Mouse (Mus musculus) heart, postnatal 0 days (tissue): ENCODE results near the gene Tbl1xr1. TPM values are rescaled to one million over a fixed set of nuclear protein-coding genes. Genes with fewer than 3 reads are reported as not detected.
A peak's percentile ranks its signal among the peaks of the same experiment; 100 is the strongest.

ENCODE experiments used
- ATAC-seq: fragments of 200-750 bp; cut with Nextera tagmentation; 2 replicates; pipeline ENCODE4 v1.8.0; 2017; ENCODE audit warnings: low read depth, moderate number of reproducible peaks, moderate library complexity; ENCODE audit not compliant: insufficient read depth
- DNase-seq: peaks from one replicate; pipeline ENCODE4 v3.0.0-alpha.2; 2016; ENCODE audit warnings: low spot score
- H3K27ac ChIP-seq: fragments of 300-500 bp; sonication (generic); 2 replicates; pipeline ENCODE4 v1.5.1; 2014; ENCODE audit warnings: low read depth, mild to moderate bottlenecking
- H3K27me3 ChIP-seq: fragments of 300-500 bp; sonication (generic); 2 replicates; pipeline ENCODE4 v1.6.1; 2014; ENCODE audit warnings: low read length, mixed read lengths; ENCODE audit not compliant: control insufficient read depth, insufficient read depth
- H3K36me3 ChIP-seq: fragments of 300-500 bp; sonication (generic); replicated peaks from 2 replicates; pipeline ENCODE4 v1.6.1; 2014; ENCODE audit warnings: low read length, mixed read lengths; ENCODE audit not compliant: control insufficient read depth, insufficient read depth
- H3K4me1 ChIP-seq: fragments of 300-500 bp; sonication (generic); 2 replicates; pipeline ENCODE4 v1.6.1; 2014; ENCODE audit warnings: antibody characterized with exemption; ENCODE audit not compliant: control insufficient read depth, insufficient read depth
- H3K4me2 ChIP-seq: fragments of 300-500 bp; sonication (generic); 2 replicates; pipeline ENCODE4 v1.6.1; 2014; ENCODE audit warnings: low read depth, mild to moderate bottlenecking, low read length, moderate library complexity
- H3K4me3 ChIP-seq: fragments of 300-500 bp; sonication (generic); 2 replicates; pipeline ENCODE4 v1.5.1; 2014; ENCODE audit warnings: low read depth, low read length
- H3K9ac ChIP-seq: fragments of 300-500 bp; sonication (generic); replicated peaks from 2 replicates; pipeline ENCODE4 v1.6.1; 2014; ENCODE audit warnings: low read depth, low read length, mixed read lengths
- H3K9me3 ChIP-seq: fragments of 300-500 bp; sonication (generic); replicated peaks from 2 replicates; pipeline ENCODE4 v1.6.1; 2016; ENCODE audit warnings: low read length; ENCODE audit not compliant: control insufficient read depth
- CTCF ChIP-seq: IDR thresholded peaks from 2 replicates; pipeline ENCODE4 v1.5.1; 2016; ENCODE audit warnings: antibody characterized with exemption, control low read depth, low read depth
- EP300 ChIP-seq: IDR thresholded peaks from 2 replicates; pipeline ENCODE4 v1.6.1; 2016; ENCODE audit warnings: antibody characterized with exemption, low read depth
- WGBS: fragments of 180-500 bp; shearing (Covaris S2); extraction: QIAGEN DNeasy Blood & Tissue Kit; methylation state at CpG from one replicate; pipeline ENCODE4 v1.1.7; 2014; 5-methylcytosine and 5-hydroxymethylcytosine counted together
- polyA plus RNA-seq: library from polyadenylated mRNA; unstranded; fragments of >200 nt; fragmentation: Nextera tagmentation; extraction: Ambion mirVana; gene quantifications from 2 replicates; pipeline ENCODE4 v1.2.1, GENCODE M21; 2015
- total RNA-seq: library from RNA; depleted of rRNA; stranded (reverse); fragments of >200 nt; gene quantifications from 2 replicates; pipeline ENCODE4 v1.2.3, GENCODE M21; 2014; ENCODE audit warnings: low replicate concordance

The Tbl1xr1 gene
- total and polyA plus RNA-seq, 2 experiments from 2014 or later, result 7.7 to 17.2 TPM

DNA sequence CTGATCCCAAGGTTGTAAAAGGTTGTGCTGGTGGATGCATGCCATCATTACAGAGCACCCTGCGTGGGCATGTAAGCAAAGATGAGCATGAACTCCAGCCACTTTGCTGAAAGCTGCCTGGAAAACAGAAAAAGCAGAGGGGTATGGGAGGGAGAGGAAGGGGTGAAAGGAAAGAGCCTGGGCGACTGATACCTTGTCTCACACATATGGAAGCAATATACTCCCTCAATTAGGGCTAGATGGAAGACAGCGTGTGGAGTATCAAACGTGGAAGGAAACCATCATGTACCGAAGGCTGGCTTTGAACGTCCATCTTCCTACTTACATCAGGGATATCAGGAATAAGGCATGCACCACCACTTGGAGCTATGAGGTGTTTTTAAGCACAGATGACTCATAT lies 29.0 kb downstream of the Tbl1xr1 start:
- 65% methylated on average over 6 of the region's 6 CpGs for WGBS
- H3K4me2 ChIP-seq, result no peak overlapping the region
- no peak overlapping the region for H3K9ac ChIP-seq
- no peaks in the 10 kb centered on the region for H3K9me3 ChIP-seq
- TF ChIP-seq EP300 (no peak), CTCF (no peak)
- H3K27ac ChIP-seq, result no peak overlapping the region
- no peaks in the 10 kb centered on the region for H3K36me3 ChIP-seq
- ATAC-seq, result no peak
- DNase-seq, result no peak
- no peaks in the 10 kb centered on the region for H3K27me3 ChIP-seq
- H3K4me3 ChIP-seq, result no peak overlapping the region
- H3K4me1 ChIP-seq, result peaks cover 15% of the 10 kb centered on the region; the same call in 1 of the 2 replicates

DNA sequence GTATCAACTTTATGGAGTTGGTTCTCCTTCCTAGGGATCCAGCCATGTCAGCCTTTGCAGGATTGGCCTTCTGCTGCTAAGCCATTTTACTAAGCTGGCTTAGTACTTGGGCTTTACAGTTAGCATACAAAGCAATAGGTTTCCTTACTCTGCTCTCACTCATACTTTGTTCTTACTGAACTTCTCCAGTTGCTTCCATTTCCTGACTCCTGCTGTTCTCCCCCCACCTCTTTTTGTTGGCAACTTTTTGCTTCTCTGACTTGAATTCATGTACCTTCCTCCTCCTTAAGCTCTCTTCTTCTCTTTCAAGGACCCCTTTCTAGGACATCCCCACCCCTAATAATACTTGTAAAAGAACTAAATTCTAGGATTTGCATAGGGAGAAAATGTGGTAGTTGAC lies 31.6 kb downstream of the Tbl1xr1 start:
- no peak for DNase-seq

DNA sequence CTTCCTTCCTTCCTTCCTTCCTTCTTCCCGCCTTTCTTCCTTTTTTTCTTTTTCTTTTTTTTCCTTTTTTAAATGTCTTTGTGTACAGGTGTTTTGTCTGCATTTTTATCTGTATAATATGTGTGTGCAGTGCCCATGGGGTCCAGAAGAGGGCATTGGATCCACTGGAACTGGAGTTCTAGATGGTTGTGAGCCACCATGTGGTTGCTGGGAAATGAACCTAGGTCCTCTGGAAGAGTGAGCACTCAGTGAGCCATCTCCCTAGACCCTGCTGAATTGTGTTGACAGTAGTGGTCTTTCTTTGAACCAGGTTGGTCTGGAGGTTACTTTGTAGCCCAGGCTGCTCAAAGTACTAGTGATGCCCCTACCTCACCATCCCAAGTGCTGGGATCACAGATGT lies 33.2 kb downstream of the Tbl1xr1 start:
- no peak for DNase-seq
- Histone ChIP-seq H3K27me3 (no peaks in the 10 kb centered on the region), H3K9ac (no peak overlapping the region), H3K9me3 (peaks cover 3% of the 10 kb centered on the region; the same call in 1 of the 2 replicates), H3K4me2 (no peak overlapping the region), H3K4me1 (peaks cover 5% of the 10 kb centered on the region; the same call in 1 of the 2 replicates), H3K4me3 (no peak overlapping the region), H3K36me3 (no peaks in the 10 kb centered on the region), H3K27ac (no peak overlapping the region)
- 96% methylated on average over 1 of the region's 1 CpGs for WGBS
- no peak for ATAC-seq
- TF ChIP-seq EP300, result no peak
- no peak for TF ChIP-seq CTCF

More for the DNA sequence above, 31.6 kb downstream of the Tbl1xr1 start:
- Histone ChIP-seq H3K36me3 (no peaks in the 10 kb centered on the region), H3K9me3 (peaks cover 3% of the 10 kb centered on the region; the same call in 1 of the 2 replicates), H3K4me3 (no peak overlapping the region), H3K27me3 (no peaks in the 10 kb centered on the region), H3K4me1 (peaks cover 15% of the 10 kb centered on the region; the same call in 1 of the 2 replicates), H3K9ac (no peak overlapping the region), H3K27ac (no peak overlapping the region), H3K4me2 (no peak overlapping the region)
- no peak for ATAC-seq
- TF ChIP-seq EP300, result no peak
- TF ChIP-seq CTCF, result no peak

DNA sequence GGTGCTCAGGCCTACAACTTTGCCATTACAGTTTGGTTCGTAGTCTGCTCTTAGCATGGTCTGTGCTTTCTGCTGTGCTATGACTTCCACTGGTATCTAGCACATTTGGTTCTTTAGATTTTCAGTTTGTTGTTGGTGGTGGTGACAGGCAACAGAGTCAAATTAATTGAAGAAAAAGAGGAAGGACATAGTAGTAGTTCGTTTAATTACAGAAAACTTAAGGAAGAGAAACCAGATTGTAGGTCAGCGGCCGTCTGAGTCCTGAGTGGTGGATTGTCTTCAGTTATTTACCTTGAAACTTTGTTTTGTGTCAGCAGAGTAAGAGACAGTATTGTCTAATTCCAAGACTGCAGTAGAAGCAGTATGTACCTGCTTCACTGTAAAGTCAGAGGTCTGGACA lies 37.3 kb downstream of the Tbl1xr1 start:
- DNase-seq (no peak), ATAC-seq (no peak)
- WGBS, result 89% methylated on average over 4 of the region's 4 CpGs
- no peak overlapping the region for H3K9ac ChIP-seq
- H3K27ac ChIP-seq, result no peak overlapping the region
- H3K27me3 ChIP-seq, result no peaks in the 10 kb centered on the region
- H3K9me3 ChIP-seq, result peaks cover 3% of the 10 kb centered on the region; the same call in 1 of the 2 replicates
- H3K4me1 ChIP-seq, result peaks cover 7% of the 10 kb centered on the region; the same call in 1 of the 2 replicates
- no peak for TF ChIP-seq CTCF
- no peak for TF ChIP-seq EP300
- no peak overlapping the region for H3K4me3 ChIP-seq
- H3K4me2 ChIP-seq, result no peak overlapping the region
- no peaks in the 10 kb centered on the region for H3K36me3 ChIP-seq

DNA sequence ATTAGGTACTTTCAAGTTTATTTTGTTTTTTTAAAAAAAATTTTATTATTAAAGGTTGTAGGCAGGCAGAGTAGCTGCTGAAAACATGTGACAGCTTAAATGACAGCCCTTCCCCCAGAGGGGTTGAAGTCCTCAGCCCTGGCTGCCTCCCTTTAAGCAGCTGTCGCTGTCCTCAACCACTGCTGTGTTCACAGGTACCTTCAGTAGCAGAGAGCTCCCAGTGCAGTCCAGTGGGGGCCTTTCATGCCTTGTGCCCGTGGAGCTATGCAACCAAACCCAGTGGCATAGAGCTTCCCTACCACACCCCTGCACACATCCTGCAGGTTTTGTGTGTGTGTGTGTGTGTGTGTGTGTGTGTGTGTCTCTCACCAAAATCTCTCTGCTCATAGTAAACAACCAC lies 38.8 kb downstream of the Tbl1xr1 start:
- H3K36me3 ChIP-seq, result no peaks in the 10 kb centered on the region
- no peak overlapping the region for H3K27ac ChIP-seq
- peaks cover 7% of the 10 kb centered on the region; the same call in 1 of the 2 replicates for H3K4me1 ChIP-seq
- peaks cover 3% of the 10 kb centered on the region; the same call in 1 of the 2 replicates for H3K9me3 ChIP-seq
- no peak overlapping the region for H3K4me2 ChIP-seq
- H3K9ac ChIP-seq, result no peak overlapping the region
- no peaks in the 10 kb centered on the region for H3K27me3 ChIP-seq
- 16% methylated on average over 2 of the region's 2 CpGs for WGBS
- TF ChIP-seq CTCF (no peak), EP300 (no peak)
- ATAC-seq (peak; percentile 30; the same call in 1 of the 2 replicates), DNase-seq (peak; percentile 38)
- no peak overlapping the region for H3K4me3 ChIP-seq

DNA sequence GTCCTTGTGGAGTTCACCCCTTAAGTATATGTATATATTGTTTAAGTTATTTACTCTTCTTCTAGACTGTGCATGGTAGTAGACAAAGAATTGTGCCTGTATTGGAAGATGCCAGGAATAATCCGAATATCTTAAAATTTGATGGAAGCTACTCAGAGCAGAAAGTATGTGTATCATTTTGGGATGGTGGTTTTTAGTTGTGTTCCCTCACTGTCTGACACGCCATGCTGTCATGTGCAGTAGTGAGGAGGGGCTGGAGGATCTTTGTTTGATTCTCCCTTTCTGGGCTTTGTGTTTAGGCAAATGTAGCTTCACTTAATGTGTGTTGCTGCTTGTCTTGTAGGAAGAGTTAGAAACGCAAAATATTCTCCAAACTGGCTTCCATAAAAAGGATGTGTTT lies 39.2 kb downstream of the Tbl1xr1 start:
- Histone ChIP-seq H3K27me3 (no peaks in the 10 kb centered on the region), H3K9me3 (peaks cover 3% of the 10 kb centered on the region; the same call in 1 of the 2 replicates), H3K4me1 (peaks cover 7% of the 10 kb centered on the region; the same call in 1 of the 2 replicates), H3K4me2 (no peak overlapping the region), H3K4me3 (no peak overlapping the region), H3K36me3 (no peaks in the 10 kb centered on the region), H3K9ac (no peak overlapping the region), H3K27ac (no peak overlapping the region)
- WGBS, result 87% methylated on average over 3 of the region's 3 CpGs
- no peak for TF ChIP-seq EP300
- TF ChIP-seq CTCF, result no peak
- ATAC-seq (no peak), DNase-seq (no peak)
